Mouse (Mus musculus) liver, embryonic 15.5 days (tissue): ENCODE measurements around the gene Map3k1. TPM values are rescaled to one million over a fixed set of nuclear protein-coding genes. Genes with fewer than 3 reads are reported as not detected.
A peak's percentile ranks its signal among the peaks of the same experiment; 100 is the strongest.

Source experiments
- ATAC-seq: fragments of 200-750 bp; cut with Nextera tagmentation; 2 replicates; pipeline ENCODE4 v1.8.0; 2017; ENCODE audit warnings: moderate number of reproducible peaks, mild to moderate bottlenecking, moderate library complexity; ENCODE audit not compliant: insufficient read depth
- H3K27ac ChIP-seq: fragments of 300-500 bp; sonication (generic); replicated peaks from 2 replicates; pipeline ENCODE4 v1.5.1; 2015; ENCODE audit warnings: mild to moderate bottlenecking, inconsistent platforms
- H3K27me3 ChIP-seq: fragments of 300-500 bp; sonication (generic); 2 replicates; pipeline ENCODE4 v1.6.1; 2015; ENCODE audit warnings: mild to moderate bottlenecking, inconsistent platforms
- H3K36me3 ChIP-seq: fragments of 300-500 bp; sonication (generic); replicated peaks from 2 replicates; pipeline ENCODE4 v1.6.1; 2015; ENCODE audit warnings: moderate library complexity, mild to moderate bottlenecking, inconsistent platforms
- H3K4me1 ChIP-seq: fragments of 300-500 bp; sonication (generic); replicated peaks from 2 replicates; pipeline ENCODE4 v1.6.1; 2015; ENCODE audit warnings: inconsistent platforms
- H3K4me2 ChIP-seq: fragments of 300-500 bp; sonication (generic); 2 replicates; pipeline ENCODE4 v1.6.1; 2015; ENCODE audit warnings: moderate library complexity, mild to moderate bottlenecking, inconsistent platforms
- H3K4me3 ChIP-seq: fragments of 300-500 bp; sonication (generic); replicated peaks from 2 replicates; pipeline ENCODE4 v1.5.1; 2015; ENCODE audit warnings: mild to moderate bottlenecking, inconsistent platforms
- H3K9ac ChIP-seq: fragments of 300-500 bp; sonication (generic); 2 replicates; pipeline ENCODE4 v1.6.1; 2015; ENCODE audit warnings: moderate library complexity, mild to moderate bottlenecking, inconsistent platforms
- H3K9me3 ChIP-seq: fragments of 300-500 bp; sonication (generic); replicated peaks from 2 replicates; pipeline ENCODE4 v1.6.1; 2016; ENCODE audit warnings: inconsistent platforms
- WGBS: fragments of 180-500 bp; shearing (Covaris S2); methylation state at CpG from one replicate; pipeline ENCODE4 v1.1.7; 2015; ENCODE audit warnings: mixed read lengths; ENCODE audit not compliant: insufficient replicate concordance; 5-methylcytosine and 5-hydroxymethylcytosine counted together
- polyA plus RNA-seq: library from polyadenylated mRNA; unstranded; fragments of >200 nt; fragmentation: Nextera tagmentation; extraction: Ambion mirVana; gene quantifications from 2 replicates; pipeline ENCODE4 v1.2.1, GENCODE M21; 2015

The Map3k1 gene
- 11.8 and 12.3 TPM in 2 replicates for polyA plus RNA-seq

GRCm38 (mm10) chr13:111808637-111809465 lies at the start of gene Map3k1:
Map3k1 (minus strand) TSS chr13:111808993.
- H3K27ac ChIP-seq: peak within 1 kb of the TSS; percentile 94
- ATAC-seq: peak; percentile 78

GRCm38 (mm10) chr13:111856786-111857455 lies 48.1 kb upstream of the Map3k1 start:
- H3K4me3 ChIP-seq: no peak overlapping the region
- H3K4me1 ChIP-seq: peaks cover 4% of the 10 kb centered on the region; the same call in 1 of the 2 replicates
- H3K9me3 ChIP-seq: no peaks in the 10 kb centered on the region
- no peak for ATAC-seq
- H3K4me2 ChIP-seq: no peak overlapping the region
- H3K27ac ChIP-seq: peak overlapping the region; percentile 51; the same call in 1 of the 2 replicates
- WGBS: 70% methylated on average over 7 of the region's 7 CpGs
- H3K36me3 ChIP-seq: no peaks in the 10 kb centered on the region
- peaks cover 15% of the 10 kb centered on the region; the same call in 1 of the 2 replicates for H3K27me3 ChIP-seq
- no peak overlapping the region for H3K9ac ChIP-seq

More at GRCm38 (mm10) chr13:111808637-111809465, at the start of gene Map3k1:
- Histone ChIP-seq H3K4me3 (peak within 1 kb of the TSS; percentile 99), H3K4me1 (peaks cover 47% of the 10 kb centered on the region), H3K9me3 (no peaks in the 10 kb centered on the region), H3K27me3 (peaks cover 34% of the 10 kb centered on the region), H3K9ac (peak within 1 kb of the TSS; percentile 99), H3K4me2 (peak within 1 kb of the TSS; percentile 99), H3K36me3 (no peaks in the 10 kb centered on the region)
- WGBS: under 1% methylated on average over 114 of the region's 136 CpGs

- Histone ChIP-seq H3K9me3 (no peaks in the 10 kb centered on the region), H3K9ac (no peak overlapping the region), H3K4me1 (peaks cover 4% of the 10 kb centered on the region; the same call in 1 of the 2 replicates), H3K4me3 (no peak overlapping the region), H3K4me2 (no peak overlapping the region), H3K27me3 (peaks cover 15% of the 10 kb centered on the region; the same call in 1 of the 2 replicates), H3K27ac (0 out of 2 replicates have a peak overlapping the region, but pooled peaks have one; percentile 51), H3K36me3 (no peaks in the 10 kb centered on the region)
- 68% methylated on average over 7 of the region's 7 CpGs for WGBS
- peak; percentile 74 for ATAC-seq
Observed at GRCm38 (mm10) chr13:111856232-111856631, 47.4 kb upstream of the Map3k1 start.

GRCm38 (mm10) chr13:111852451-111853224 lies 43.8 kb upstream of the Map3k1 start:
- Histone ChIP-seq H3K27me3 (peaks cover 27% of the 10 kb centered on the region), H3K4me2 (no peak overlapping the region), H3K27ac (no peak overlapping the region), H3K4me1 (peaks cover 4% of the 10 kb centered on the region; the same call in 1 of the 2 replicates), H3K4me3 (no peak overlapping the region), H3K9me3 (no peaks in the 10 kb centered on the region), H3K9ac (no peak overlapping the region), H3K36me3 (no peaks in the 10 kb centered on the region)
- no peak for ATAC-seq
- 66% methylated on average over 9 of the region's 9 CpGs for WGBS

GRCm38 (mm10) chr13:111850046-111850837 lies 41.4 kb upstream of the Map3k1 start:
- no peak for ATAC-seq
- Histone ChIP-seq H3K4me1 (no peaks in the 10 kb centered on the region), H3K27ac (no peak overlapping the region), H3K9me3 (no peaks in the 10 kb centered on the region), H3K4me2 (no peak overlapping the region), H3K9ac (no peak overlapping the region), H3K36me3 (no peaks in the 10 kb centered on the region), H3K27me3 (peaks cover 25% of the 10 kb centered on the region), H3K4me3 (no peak overlapping the region)
- 81% methylated on average over 12 of the region's 12 CpGs for WGBS

- 52% methylated on average over 9 of the region's 9 CpGs for WGBS
- Histone ChIP-seq H3K27ac (no peak overlapping the region), H3K27me3 (peaks cover 7% of the 10 kb centered on the region; the same call in 1 of the 2 replicates), H3K4me3 (no peak overlapping the region), H3K36me3 (no peaks in the 10 kb centered on the region), H3K4me2 (no peak overlapping the region), H3K9ac (no peak overlapping the region), H3K4me1 (peaks cover 7% of the 10 kb centered on the region), H3K9me3 (no peaks in the 10 kb centered on the region)
- no peak for ATAC-seq
Observed at GRCm38 (mm10) chr13:111845471-111845870, 36.7 kb upstream of the Map3k1 start.

- WGBS: 87% methylated on average over 3 of the region's 3 CpGs
- H3K4me2 ChIP-seq: no peak overlapping the region
- no peak overlapping the region for H3K27ac ChIP-seq
- H3K4me3 ChIP-seq: no peak overlapping the region
- H3K9ac ChIP-seq: no peak overlapping the region
- no peaks in the 10 kb centered on the region for H3K36me3 ChIP-seq
- H3K9me3 ChIP-seq: no peaks in the 10 kb centered on the region
- no peaks in the 10 kb centered on the region for H3K27me3 ChIP-seq
- ATAC-seq: no peak
- H3K4me1 ChIP-seq: peaks cover 7% of the 10 kb centered on the region
Observed at GRCm38 (mm10) chr13:111844313-111844712, 35.5 kb upstream of the Map3k1 start.

- H3K9me3 ChIP-seq: no peaks in the 10 kb centered on the region
Observed at GRCm38 (mm10) chr13:111835787-111836186, 27.0 kb upstream of the Map3k1 start.

GRCm38 (mm10) chr13:111834613-111835012 lies 25.8 kb upstream of the Map3k1 start:
- H3K9me3 ChIP-seq: no peaks in the 10 kb centered on the region
- 80% methylated on average over 11 of the region's 11 CpGs for WGBS
- H3K36me3 ChIP-seq: no peaks in the 10 kb centered on the region
- H3K27me3 ChIP-seq: peaks cover 31% of the 10 kb centered on the region
- H3K4me3 ChIP-seq: no peak overlapping the region
- no peaks in the 10 kb centered on the region for H3K4me1 ChIP-seq
- ATAC-seq: no peak
- no peak overlapping the region for H3K27ac ChIP-seq
- H3K4me2 ChIP-seq: no peak overlapping the region
- no peak overlapping the region for H3K9ac ChIP-seq

More at GRCm38 (mm10) chr13:111835787-111836186, 27.0 kb upstream of the Map3k1 start:
- H3K27me3 ChIP-seq: peaks cover 25% of the 10 kb centered on the region
- H3K27ac ChIP-seq: no peak overlapping the region
- H3K36me3 ChIP-seq: no peaks in the 10 kb centered on the region
- no peaks in the 10 kb centered on the region for H3K4me1 ChIP-seq
- no peak overlapping the region for H3K4me3 ChIP-seq
- WGBS: 51% methylated on average over 8 of the region's 8 CpGs
- H3K4me2 ChIP-seq: no peak overlapping the region
- no peak for ATAC-seq
- H3K9ac ChIP-seq: no peak overlapping the region

GRCm38 (mm10) chr13:111829473-111829872 lies 20.7 kb upstream of the Map3k1 start:
- Histone ChIP-seq H3K36me3 (no peaks in the 10 kb centered on the region), H3K9me3 (no peaks in the 10 kb centered on the region), H3K27me3 (peaks cover 30% of the 10 kb centered on the region), H3K9ac (no peak overlapping the region), H3K4me3 (no peak overlapping the region), H3K4me2 (no peak overlapping the region), H3K27ac (no peak overlapping the region), H3K4me1 (no peaks in the 10 kb centered on the region)
- no peak for ATAC-seq
- 50% methylated on average over 2 of the region's 2 CpGs for WGBS
